Mouse (Mus musculus): ENCODE data around the gene Pard3. TPM values are rescaled to one million over a fixed set of nuclear protein-coding genes. Genes with fewer than 3 reads are reported as not detected.

The Pard3 gene
- total and polyA plus RNA-seq, 3 experiments, result 0.51 to 1.3 (median 0.94) TPM

- in situ Hi-C loops (cut with MboI; ENCODE audit: low pct_ligation_motif_present, low pct_unique_long_range_greater_than_20kb, low sequenced_read_pairs), result no loop called here
- Histone ChIP-seq H3K36me3 (replicated peaks in 1 of 2; ENCODE audit: control insufficient read depth in 1 of 2, insufficient read depth in 1 of 2, low read length in 1 of 2) (no peaks in the 10 kb centered on the region), H3K9me3 (replicated peaks; ENCODE audit: low read length) (no peaks in the 10 kb centered on the region), H3K4me2 (ENCODE audit: insufficient read depth, low read depth, poor library complexity, severe bottlenecking) (no peak overlapping the region), H3K27ac (ENCODE audit: insufficient read depth, low read depth) (no peak overlapping the region), H3K79me2 (replicated peaks; ENCODE audit: control insufficient read depth, extremely low read depth, insufficient read depth, poor library complexity, severe bottlenecking) (no peaks in the 10 kb centered on the region), H3K4me1 (ENCODE audit: control insufficient read depth in 1 of 2, insufficient read depth in 2 of 2) (no peaks in the 10 kb centered on the region), H3K27me3 (replicated peaks) (no peaks in the 10 kb centered on the region), H3K4me3 (replicated peaks in 1 of 3; ENCODE audit: low read depth in 2 of 3, low read length in 2 of 3, poor library complexity in 1 of 3) (no peak overlapping the region), H3K9ac (ENCODE audit: insufficient read depth, low read depth) (no peak overlapping the region)
- TF ChIP-seq ZNF384 (IDR thresholded peaks at IDR 0.05; ENCODE audit: low read depth, low read length) (no peak), EP300 (IDR thresholded peaks at IDR 0.05; ENCODE audit: low read length) (no peak), POLR2A (IDR thresholded peaks at IDR 0.05; ENCODE audit: low read depth, low read length) (no peak), UBTF (IDR thresholded peaks at IDR 0.05; ENCODE audit: low read depth, low read length) (no peak), MAZ (IDR thresholded peaks at IDR 0.05; ENCODE audit: low read depth, low read length) (no peak), RAD21 (IDR thresholded peaks at IDR 0.05; ENCODE audit: low read depth, low read length) (no peak), POLR2AphosphoS2 (IDR thresholded peaks at IDR 0.05; ENCODE audit: low read depth, low read length) (no peak), USF1 (IDR thresholded peaks at IDR 0.05; ENCODE audit: low read depth, low read length) (no peak)
- no peak for DNase-seq (ENCODE audit: extremely low read depth)
- dilution Hi-C loops (cut with MboI; ENCODE audit: extremely low pct_ligation_motif_present, extremely low pct_unique_long_range_greater_than_20kb, low sequenced_read_pairs), result no loop called here
Observed at GRCm38 (mm10) chr8:127099439-127100090, 35.9 kb downstream of the Pard3 start.

- Histone ChIP-seq H3K27ac (ENCODE audit: insufficient read depth, low read depth) (no peak overlapping the region), H3K4me2 (ENCODE audit: insufficient read depth, low read depth, poor library complexity, severe bottlenecking) (no peak overlapping the region), H3K9me3 (replicated peaks; ENCODE audit: low read length) (no peaks in the 10 kb centered on the region), H3K4me3 (replicated peaks in 1 of 3; ENCODE audit: low read depth in 2 of 3, low read length in 2 of 3, poor library complexity in 1 of 3) (no peak overlapping the region), H3K4me1 (ENCODE audit: control insufficient read depth in 1 of 2, insufficient read depth in 2 of 2) (no peaks in the 10 kb centered on the region), H3K27me3 (replicated peaks) (no peaks in the 10 kb centered on the region), H3K79me2 (replicated peaks; ENCODE audit: control insufficient read depth, extremely low read depth, insufficient read depth, poor library complexity, severe bottlenecking) (no peaks in the 10 kb centered on the region), H3K36me3 (replicated peaks in 1 of 2; ENCODE audit: control insufficient read depth in 1 of 2, insufficient read depth in 1 of 2, low read length in 1 of 2) (no peaks in the 10 kb centered on the region), H3K9ac (ENCODE audit: insufficient read depth, low read depth) (no peak overlapping the region)
- no peak for DNase-seq (ENCODE audit: extremely low read depth)
- in situ Hi-C loops (cut with MboI; ENCODE audit: low pct_ligation_motif_present, low pct_unique_long_range_greater_than_20kb, low sequenced_read_pairs), result no loop called here
- dilution Hi-C loops (cut with MboI; ENCODE audit: extremely low pct_ligation_motif_present, extremely low pct_unique_long_range_greater_than_20kb, low sequenced_read_pairs), result no loop called here
- TF ChIP-seq POLR2AphosphoS2 (IDR thresholded peaks at IDR 0.05; ENCODE audit: low read depth, low read length) (no peak), MEF2A (IDR thresholded peaks at IDR 0.05; ENCODE audit: borderline replicate concordance, low read depth, low read length) (no peak), CTCF (conservative IDR thresholded peaks at IDR 0.05 in 1 of 2, IDR thresholded peaks at IDR 0.05 in 1 of 2; ENCODE audit: low read depth in 2 of 2, low read length in 2 of 2) (no peak), EP300 (IDR thresholded peaks at IDR 0.05; ENCODE audit: low read length) (no peak), RAD21 (IDR thresholded peaks at IDR 0.05; ENCODE audit: low read depth, low read length) (no peak), MAFK (IDR thresholded peaks at IDR 0.05; ENCODE audit: insufficient replicate concordance, low read length) (no peak), POLR2A (IDR thresholded peaks at IDR 0.05; ENCODE audit: low read depth, low read length) (no peak), TCF12 (IDR thresholded peaks at IDR 0.05; ENCODE audit: low read depth, low read length) (no peak), ELF1 (IDR thresholded peaks at IDR 0.05; ENCODE audit: low read depth, low read length) (no peak), RCOR1 (conservative IDR thresholded peaks at IDR 0.05; ENCODE audit: low read depth, low read length) (no peak), IRF4 (IDR thresholded peaks at IDR 0.05; ENCODE audit: low read depth, low read length) (no peak), ZC3H11A (IDR thresholded peaks at IDR 0.05; ENCODE audit: low read depth, low read length) (no peak), MAX (IDR thresholded peaks at IDR 0.05; ENCODE audit: low read length) (no peak), NELFE (IDR thresholded peaks at IDR 0.05; ENCODE audit: low read depth, low read length) (no peak), ZKSCAN1 (IDR thresholded peaks at IDR 0.05; ENCODE audit: borderline replicate concordance, low read depth, low read length) (no peak), E2F4 (IDR thresholded peaks at IDR 0.05; ENCODE audit: insufficient replicate concordance, low read depth, low read length) (no peak), CHD1 (IDR thresholded peaks at IDR 0.05; ENCODE audit: low read depth, low read length) (no peak), MXI1 (IDR thresholded peaks at IDR 0.05; ENCODE audit: low read depth, low read length) (no peak), HCFC1 (IDR thresholded peaks at IDR 0.05; ENCODE audit: low read depth, low read length) (no peak), GABPA (IDR thresholded peaks at IDR 0.05; ENCODE audit: insufficient replicate concordance, low read depth, low read length) (no peak)
Observed at GRCm38 (mm10) chr8:127103256-127103655, 39.6 kb downstream of the Pard3 start.
